Mouse (Mus musculus) stomach, postnatal 0 days (tissue): ENCODE data around the gene Zfp341.
A peak's percentile ranks its signal among the peaks of the same experiment; 100 is the strongest.

ENCODE experiments used
- CTCF ChIP-seq: IDR thresholded peaks from 2 replicates; pipeline ENCODE4 v1.5.1; 2016; ENCODE audit warnings: antibody characterized with exemption, low read depth, mild to moderate bottlenecking, moderate library complexity
- EP300 ChIP-seq: optimal IDR thresholded peaks from 2 replicates; pipeline ENCODE3; 2016; ENCODE audit warnings: antibody characterized with exemption

- TF ChIP-seq CTCF (peak; percentile 83), EP300 (no peak)
These were observed at the start of gene Zfp341, which contains the start of gene 4930519P11Rik for GRCm38 (mm10) chr2:154613118-154614115.
